Mouse (Mus musculus) cerebellum, adult 9-11 months (tissue): Measurements from ENCODE around the gene Sult1a1.

Source experiments
- DNase-seq: peaks from one replicate; pipeline ENCODE4 v3.0.0; 2022

Sult1a1 gene

GRCm38 (mm10) chr7:126655695-126656094, 20.5 kb downstream of the Sult1a1 start:
- DNase-seq, result no peak

GRCm38 (mm10) chr7:126653991-126654390, 22.2 kb downstream of the Sult1a1 start:
- no peak for DNase-seq

- DNase-seq, result no peak
Observed at GRCm38 (mm10) chr7:126650852-126651251, 25.4 kb downstream of the Sult1a1 start.

DNA sequence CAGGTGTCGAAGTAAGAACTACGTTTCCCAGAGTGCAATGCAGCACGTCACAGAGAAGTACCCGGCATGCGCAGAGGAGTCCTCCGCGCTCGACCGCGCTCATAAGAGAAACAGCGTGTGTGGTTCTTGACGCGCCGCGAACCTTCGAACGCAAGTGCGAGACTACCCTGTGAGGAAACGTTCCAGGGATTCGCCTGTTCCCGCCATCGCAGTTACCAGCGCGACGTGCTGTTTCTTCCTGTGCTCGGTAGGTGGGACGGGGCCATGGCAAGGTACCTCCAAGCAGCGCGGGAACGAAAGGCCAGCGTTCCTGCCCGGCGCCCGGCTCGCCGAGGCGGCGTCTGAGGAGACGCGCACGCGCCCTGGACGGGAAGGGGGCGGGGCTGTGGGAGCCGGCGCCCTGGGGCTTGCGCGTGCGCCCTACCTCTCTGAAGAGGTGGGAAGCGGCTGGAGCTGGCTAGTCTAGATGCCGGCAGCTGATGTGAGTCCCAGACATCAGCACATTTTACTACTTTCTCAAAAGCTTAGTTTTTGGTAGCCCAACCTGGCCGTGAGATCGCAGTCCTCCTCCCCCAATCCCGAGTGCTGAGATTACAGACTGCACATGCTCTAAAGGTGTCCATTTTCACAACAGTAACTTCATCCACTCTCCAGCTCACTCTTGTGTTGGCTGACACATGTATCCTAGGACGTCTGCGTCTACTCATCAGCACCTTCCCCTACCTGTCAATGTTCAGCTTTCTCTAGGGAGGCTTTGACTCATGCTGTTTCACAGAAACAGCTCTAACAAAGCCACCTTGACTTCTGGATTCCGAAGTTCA, 26.8 kb downstream of the Sult1a1 start, which contains the start of gene Sgf29:
TSS of gene Sgf29 (plus strand) at position 79 of the 821 bp plus-strand sequence.
- peak; percentile 93 for DNase-seq

DNA sequence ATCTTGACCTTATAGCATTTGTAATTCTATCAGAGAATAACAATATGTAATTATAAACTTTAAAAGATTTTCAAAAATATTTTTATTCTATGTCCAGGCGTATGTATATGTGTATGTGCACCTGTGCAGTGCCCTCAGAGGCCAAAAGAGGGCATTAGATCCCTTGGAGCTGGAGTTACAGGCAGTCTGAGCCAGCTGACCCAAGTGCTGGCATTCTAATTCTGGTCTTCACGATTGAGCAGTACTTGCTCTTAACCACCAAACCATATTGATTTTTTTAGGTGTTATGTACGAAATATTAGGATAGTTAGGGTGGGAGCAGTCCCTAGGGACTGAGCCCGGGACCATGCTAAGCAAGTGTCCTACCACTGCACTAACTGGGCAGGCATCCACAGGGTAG, 27.7 kb downstream of the Sult1a1 start:
- peak; percentile 48 for DNase-seq

DNA sequence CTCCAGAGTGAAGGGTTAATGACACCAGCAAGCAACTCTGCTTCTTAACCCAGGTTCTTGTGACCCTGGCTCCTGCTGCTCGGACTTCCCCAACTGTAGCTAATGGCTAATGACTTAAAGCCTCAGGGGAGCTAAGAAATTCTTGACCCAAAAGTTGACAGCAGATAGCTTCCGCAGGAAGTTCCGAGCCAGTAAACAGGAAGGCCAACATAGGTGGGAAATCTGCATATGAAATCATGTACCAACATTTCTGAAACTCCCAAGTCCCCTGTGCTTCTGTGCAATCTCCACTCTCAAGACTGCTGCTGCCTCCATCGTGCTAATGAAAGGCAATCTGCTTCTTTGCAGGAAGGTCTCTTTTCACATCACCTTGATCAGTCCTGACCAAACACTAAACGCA, 30.5 kb downstream of the Sult1a1 start:
- DNase-seq, result no peak

GRCm38 (mm10) chr7:126644914-126645313, 31.3 kb downstream of the Sult1a1 start:
- no peak for DNase-seq

GRCm38 (mm10) chr7:126644345-126644744, 31.9 kb downstream of the Sult1a1 start:
- no peak for DNase-seq

- DNase-seq, result peak; percentile 58
Observed at GRCm38 (mm10) chr7:126643244-126643617, 33.0 kb downstream of the Sult1a1 start.

DNA sequence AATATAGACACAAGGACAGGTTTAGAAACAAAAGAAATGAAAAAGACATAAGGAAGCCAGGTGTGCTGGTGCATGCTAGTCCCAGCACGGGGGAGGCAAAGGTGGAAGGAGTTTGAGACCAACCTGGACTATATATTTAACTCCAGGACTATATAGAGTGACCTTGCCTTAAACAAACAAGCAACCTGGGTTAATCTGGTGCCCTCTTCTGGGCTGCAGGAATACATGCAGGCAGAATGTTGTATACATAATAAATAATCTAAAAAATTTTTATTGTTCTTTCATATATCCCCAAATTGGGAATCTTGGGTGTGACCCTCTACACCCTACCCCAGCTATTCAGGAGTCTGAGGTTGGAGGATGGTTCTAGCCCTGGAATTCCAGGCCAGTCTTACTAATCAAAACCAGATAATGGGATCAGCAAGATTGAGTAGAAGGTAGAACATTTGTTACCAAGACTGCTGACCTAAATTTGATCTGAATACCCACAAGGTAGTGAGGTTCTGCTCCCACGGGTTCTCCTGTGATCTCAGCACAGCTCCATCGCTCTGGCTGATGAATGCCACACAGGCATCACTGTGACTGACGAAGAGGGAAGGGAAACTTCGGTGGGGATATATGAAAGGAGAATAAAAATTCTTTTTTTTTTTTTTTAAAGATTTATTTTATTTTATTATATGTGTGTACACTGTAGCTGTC, 33.5 kb downstream of the Sult1a1 start:
- DNase-seq, result no peak

DNA sequence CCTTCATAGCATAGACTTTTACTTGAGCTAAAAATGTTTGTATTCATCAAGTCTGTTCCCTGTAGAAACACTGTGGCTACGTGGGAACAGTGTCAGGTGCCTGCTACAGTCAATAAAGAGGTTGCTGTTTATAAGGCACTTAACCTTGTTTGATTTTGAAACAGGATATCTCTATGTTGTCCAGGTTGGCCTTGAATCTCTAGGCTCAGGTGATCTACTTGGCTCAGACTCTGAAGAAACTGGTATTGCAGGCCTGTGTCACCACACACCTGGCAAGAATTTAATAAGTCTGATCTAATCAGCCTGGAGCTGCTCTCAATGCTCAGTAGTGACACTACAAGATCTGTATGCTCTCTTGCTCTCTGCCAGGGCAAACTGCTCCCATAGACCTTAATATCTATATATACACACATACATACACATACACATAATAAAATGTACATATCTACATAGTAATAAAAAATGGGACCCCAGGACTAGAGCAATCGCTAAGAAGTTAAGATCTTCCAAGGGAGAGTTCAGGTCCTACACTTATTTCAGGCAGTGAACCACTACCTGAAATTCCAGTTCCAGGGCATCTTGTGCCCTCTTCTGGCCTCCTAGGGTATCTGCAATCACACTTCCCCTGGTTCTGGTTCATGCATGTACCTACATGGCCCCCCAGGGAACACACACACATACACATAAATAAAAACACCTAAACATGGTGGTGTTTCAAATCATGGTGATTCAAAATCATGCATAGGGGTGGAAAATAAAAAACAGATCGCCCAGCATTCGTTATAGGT, 39.3 kb downstream of the Sult1a1 start:
- DNase-seq, result no peak

DNA sequence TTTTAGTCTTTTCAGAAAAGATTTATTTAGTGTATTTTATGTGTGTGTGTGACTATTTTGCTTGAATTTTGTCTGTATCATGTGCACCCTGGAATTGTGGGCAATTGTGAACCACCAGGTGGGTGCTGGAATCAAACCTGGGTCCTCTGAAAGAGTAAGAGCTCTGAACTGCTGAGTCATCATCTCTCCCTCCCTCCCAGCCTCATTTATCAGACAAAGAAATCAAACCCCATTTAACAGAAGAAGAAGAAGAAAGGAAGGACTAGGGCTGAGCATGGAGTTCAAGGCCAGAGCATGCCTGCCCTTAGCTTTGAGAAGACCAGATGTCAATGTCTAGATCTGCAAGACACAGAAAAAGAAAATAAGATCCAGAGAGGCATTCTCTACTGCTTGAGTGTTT, 40.9 kb downstream of the Sult1a1 start:
- DNase-seq, result no peak

DNA sequence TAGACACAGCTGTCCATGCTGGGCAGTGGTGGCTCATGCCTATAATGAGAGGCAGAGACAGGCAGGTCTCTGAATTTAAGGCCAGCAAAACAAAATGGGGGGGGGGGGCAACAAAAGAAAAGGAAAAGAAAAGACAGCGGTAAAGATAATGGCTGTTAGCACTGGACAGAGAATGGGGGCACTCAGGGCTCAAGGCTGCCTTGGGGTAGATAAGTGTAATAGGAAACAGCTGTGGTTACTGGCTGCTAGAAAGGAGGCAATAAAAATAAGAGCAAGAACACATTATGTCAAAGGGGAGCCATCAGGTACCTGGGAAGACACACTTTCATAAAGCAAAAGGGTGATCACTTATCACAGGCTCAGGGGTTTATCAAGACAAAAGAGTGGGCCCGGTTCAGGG, 43.8 kb downstream of the Sult1a1 start:
- DNase-seq, result no peak

GRCm38 (mm10) chr7:126630824-126631518, 45.3 kb downstream of the Sult1a1 start, which contains the start of gene Nupr1:
Nupr1 (minus strand) TSS chr7:126630861.
- DNase-seq, result no peak

- no peak for DNase-seq
Observed at GRCm38 (mm10) chr7:126629915-126630314, 46.3 kb downstream of the Sult1a1 start.

GRCm38 (mm10) chr7:126628111-126628510, 48.1 kb downstream of the Sult1a1 start:
- DNase-seq, result no peak

- DNase-seq, result no peak
Observed at GRCm38 (mm10) chr7:126625807-126626600, 50.2 kb downstream of the Sult1a1 start.

- DNase-seq, result no peak
Observed at GRCm38 (mm10) chr7:126625369-126625768, 50.9 kb downstream of the Sult1a1 start.

DNA sequence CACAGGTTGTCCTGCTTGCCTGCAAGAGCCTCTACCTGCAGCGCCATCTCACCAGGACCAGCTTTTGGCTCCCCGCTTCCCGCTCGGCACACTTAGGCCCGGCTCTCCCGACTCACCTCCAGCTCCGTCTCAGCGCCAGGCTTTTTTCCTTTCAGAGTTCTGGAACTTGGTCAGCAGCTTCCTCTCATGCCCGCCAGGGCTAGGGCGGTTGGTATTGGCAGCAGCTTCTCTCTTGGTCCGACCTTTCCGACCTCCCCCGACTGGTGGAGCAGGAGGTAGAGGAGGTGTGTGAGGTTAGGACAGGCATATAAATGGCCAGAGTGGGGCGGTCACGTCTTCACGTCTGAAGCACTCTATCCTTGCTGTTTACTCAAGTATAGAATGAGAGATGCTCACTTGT, 51.5 kb downstream of the Sult1a1 start:
- no peak for DNase-seq

DNA sequence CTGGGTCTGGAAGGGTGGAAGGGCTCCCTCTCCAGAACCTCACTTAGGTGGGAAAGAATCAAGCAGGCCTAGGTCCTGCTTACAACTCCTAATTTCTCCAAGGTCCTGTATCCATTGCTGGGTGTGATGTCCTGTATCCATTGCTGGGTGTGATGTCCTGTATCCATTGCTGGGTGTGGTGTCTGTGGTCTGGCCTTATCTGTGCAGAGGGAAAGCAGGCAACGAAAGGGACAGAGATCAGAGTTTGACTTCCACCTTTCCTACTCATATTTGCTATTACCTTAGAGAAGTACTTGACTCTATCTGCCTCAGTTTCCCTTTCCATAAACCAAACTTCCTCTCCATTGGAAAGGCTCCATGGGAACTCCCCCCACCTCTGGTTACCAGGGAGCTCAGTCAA, 52.9 kb downstream of the Sult1a1 start:
- no peak for DNase-seq
